Mouse (Mus musculus) layer of hippocampus, postnatal 25 days (tissue): ENCODE measurements around the gene Gm364. TPM values are rescaled to one million over a fixed set of nuclear protein-coding genes. Genes with fewer than 3 reads are reported as not detected.

Source experiments
- total RNA-seq, 2 experiments: library from RNA; stranded (reverse); gene quantifications; 2 replicates each; pipeline ENCODE4 v1.2.3; 2021

Gm364 gene
- total RNA-seq, 2 experiments from 2014 or later: not detected

Other genes starting within 250 kb of the Gm364 start
- gene Cd40lg, start 197.0 kb upstream of the Gm364 start, total RNA-seq: not detected
- 10 to 100 TPM; 29.4 to 37.2 TPM for gene Arhgef6, start 70.4 kb upstream of the Gm364 start, total RNA-seq
- gene Rbmx, start 16.1 kb upstream of the Gm364 start, total RNA-seq: 10 to 100 TPM; 55.0 to 68.0 TPM
- gene Gpr101, start 94.6 kb downstream of the Gm364 start, total RNA-seq: 1 to 10 TPM; 7.1 to 8.3 TPM